Mouse (Mus musculus) thymus, adult 2 months (tissue): ENCODE measurements around the gene Ano3.

Experiments
- CTCF ChIP-seq: fragments of 200-500 bp; IDR thresholded peaks from 2 replicates; pipeline ENCODE4 v1.5.1; 2012; ENCODE audit warnings: mild to moderate bottlenecking, control low read depth, low read length, moderate library complexity, borderline replicate concordance; ENCODE audit not compliant: control insufficient read depth, poor library complexity, insufficient read depth; ENCODE audit errors: extremely low read depth
- POLR2A ChIP-seq: fragments of 200-500 bp; IDR thresholded peaks from 2 replicates; pipeline ENCODE4 v1.6.1; 2012; ENCODE audit warnings: mild to moderate bottlenecking, low read length, control low read depth, moderate library complexity; ENCODE audit not compliant: control insufficient read depth, poor library complexity, insufficient read depth; ENCODE audit errors: extremely low read depth

DNA sequence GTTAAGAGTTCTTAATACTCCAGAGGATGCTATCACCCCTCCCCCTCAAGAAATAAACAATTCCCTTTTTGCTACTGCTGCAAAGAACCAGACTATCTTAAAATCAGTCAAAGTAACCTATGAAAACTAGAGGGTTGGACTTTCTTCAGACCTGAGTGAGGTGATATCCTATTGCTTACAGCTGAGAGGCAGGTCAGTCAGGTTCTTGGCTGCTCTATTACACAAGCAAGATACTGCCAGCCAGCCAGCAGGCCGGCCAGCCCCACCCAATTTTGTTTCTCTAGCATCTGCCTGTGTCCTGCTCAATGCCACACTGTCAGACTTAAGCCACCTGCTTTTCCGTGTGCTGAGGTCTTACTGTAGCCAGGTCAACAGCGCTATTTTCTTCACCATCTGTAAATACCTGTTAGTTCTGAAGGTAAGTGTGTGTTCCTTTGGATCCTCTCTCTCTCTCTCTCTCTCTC is 229.4 kb downstream of the Ano3 start, which contains the start of gene Muc15:
- TF ChIP-seq CTCF (no peak), POLR2A (no peak)
